Mouse (Mus musculus) activated CD4-positive, CD25-positive, alpha-beta regulatory T cell, adult 4 months (primary cell): ENCODE measurements around the gene Mettl17. TPM values are rescaled to one million over a fixed set of nuclear protein-coding genes. Genes with fewer than 3 reads are reported as not detected.
A peak's percentile ranks its signal among the peaks of the same experiment; 100 is the strongest.

Experiments used
- ATAC-seq: one replicate; pipeline ENCODE4 v1.8.0; 2017
- polyA plus RNA-seq, 2 experiments: library from polyadenylated mRNA; unstranded; fragments of 100-300 nt; shearing (Covaris generic); gene quantifications; one replicate each; pipeline ENCODE4 v1.2.1; 2017

The Mettl17 gene
- polyA plus RNA-seq, 2 experiments from 2014 or later, result 35.7 to 44.6 TPM

GRCm38 (mm10) chr14:51929968-51930367 is 45.3 kb downstream of the Mettl17 start:
- ATAC-seq, result no peak

GRCm38 (mm10) chr14:51930824-51931223 is 46.2 kb downstream of the Mettl17 start:
- peak; percentile 71 for ATAC-seq

GRCm38 (mm10) chr14:51932092-51933020 is 47.7 kb downstream of the Mettl17 start:
- no peak for ATAC-seq

- no peak for ATAC-seq
Observed at GRCm38 (mm10) chr14:51939005-51939404, 54.4 kb downstream of the Mettl17 start.

- no peak for ATAC-seq
Observed at GRCm38 (mm10) chr14:51940944-51941560, 56.4 kb downstream of the Mettl17 start.

GRCm38 (mm10) chr14:51941577-51941976 is 56.9 kb downstream of the Mettl17 start:
- no peak for ATAC-seq

- ATAC-seq, result no peak
Observed at GRCm38 (mm10) chr14:51942236-51942635, 57.6 kb downstream of the Mettl17 start.

Other genes starting within 250 kb of the Mettl17 start
- gene Gm4181, start 249.2 kb upstream of the Mettl17 start, polyA plus RNA-seq, result not detected
- gene Gm17079, start 189.4 kb upstream of the Mettl17 start, polyA plus RNA-seq, result not detected
- gene Gm5800, start 167.7 kb upstream of the Mettl17 start, polyA plus RNA-seq, result not detected
- gene Ang4, start 111.3 kb upstream of the Mettl17 start, polyA plus RNA-seq, result not detected
- gene AY358078, start 84.8 kb upstream of the Mettl17 start, polyA plus RNA-seq, result not detected
- gene Ear6, start 31.1 kb upstream of the Mettl17 start, polyA plus RNA-seq, result not detected
- gene Slc39a2, start 8.0 kb downstream of the Mettl17 start, polyA plus RNA-seq, result under 1 TPM in 1 of 2 experiments, not detected in 1; 0.70 TPM
- 10 to 100 TPM; 16.2 to 18.5 TPM for gene Ndrg2, start 29.3 kb downstream of the Mettl17 start, polyA plus RNA-seq
- not detected for gene Tppp2, start 33.6 kb downstream of the Mettl17 start, polyA plus RNA-seq
- not detected for gene Rnase13, start 37.9 kb downstream of the Mettl17 start, polyA plus RNA-seq
- gene Arhgef40, start 99.9 kb downstream of the Mettl17 start, polyA plus RNA-seq, result not detected
- gene Tmem253, start 130.8 kb downstream of the Mettl17 start, polyA plus RNA-seq, result under 1 TPM in 1 of 2 experiments, not detected in 1; 0.98 TPM
- 1 to 10 TPM; 1.9 to 2.2 TPM for gene Zfp219, start 135.9 kb downstream of the Mettl17 start, polyA plus RNA-seq
- gene Olfr221, start 157.6 kb downstream of the Mettl17 start, polyA plus RNA-seq, result not detected
- gene Hnrnpc, start 219.2 kb downstream of the Mettl17 start, polyA plus RNA-seq, result 100 to 1,000 TPM; 414 to 423 TPM
- gene Rpgrip1, start 225.9 kb downstream of the Mettl17 start, polyA plus RNA-seq, result 10 to 100 TPM; 71.4 to 94.9 TPM